Mouse (Mus musculus) brain, embryonic 14.5 days (tissue): Measurements from ENCODE around the gene Cyth1.

Experiments used
- CTCF ChIP-seq: fragments of 200-500 bp; IDR thresholded peaks from 2 replicates; pipeline ENCODE4 v1.5.1; 2012; ENCODE audit warnings: inconsistent platforms, mild to moderate bottlenecking, moderate library complexity, borderline replicate concordance; ENCODE audit not compliant: insufficient read depth, insufficient read length; ENCODE audit errors: extremely low read depth
- POLR2A ChIP-seq: fragments of 200-500 bp; IDR thresholded peaks from 2 replicates; pipeline ENCODE4 v1.6.1; 2012; ENCODE audit warnings: mild to moderate bottlenecking, inconsistent platforms, borderline replicate concordance; ENCODE audit not compliant: poor library complexity, insufficient read depth, insufficient read length, severe bottlenecking; ENCODE audit errors: extremely low read depth

GRCm38 (mm10) chr11:118202410-118203233 is 45.8 kb downstream of the Cyth1 start:
- TF ChIP-seq POLR2A (peak; percentile 59; the same call in 1 of the 2 replicates), CTCF (no peak)
